Mouse (Mus musculus) hindbrain, embryonic 10.5 days (tissue): ENCODE results near the gene Egf. TPM values are rescaled to one million over a fixed set of nuclear protein-coding genes. Genes with fewer than 3 reads are reported as not detected.

Experiments
- DNase-seq: peaks from one replicate; pipeline ENCODE4 v3.0.0-alpha.2; 2017; ENCODE audit warnings: low spot score
- H3K27ac ChIP-seq: fragments of 300-500 bp; sonication (generic); 2 replicates; pipeline ENCODE4 v1.5.1; 2016; ENCODE audit warnings: mild to moderate bottlenecking, moderate library complexity
- H3K27me3 ChIP-seq: fragments of 300-500 bp; sonication (generic); 2 replicates; pipeline ENCODE4 v1.6.1; 2016; ENCODE audit warnings: mild to moderate bottlenecking; ENCODE audit not compliant: poor library complexity, insufficient read depth, severe bottlenecking
- H3K36me3 ChIP-seq: fragments of 300-500 bp; sonication (generic); 2 replicates; pipeline ENCODE4 v1.6.1; 2016; ENCODE audit warnings: mild to moderate bottlenecking, moderate library complexity
- H3K4me1 ChIP-seq: fragments of 300-500 bp; sonication (generic); replicated peaks from 2 replicates; pipeline ENCODE4 v1.6.1; 2016; ENCODE audit warnings: mild to moderate bottlenecking
- H3K4me3 ChIP-seq: fragments of 300-500 bp; sonication (generic); 2 replicates; pipeline ENCODE4 v1.5.1; 2016; ENCODE audit warnings: mild to moderate bottlenecking, moderate library complexity
- H3K9me3 ChIP-seq: fragments of 300-500 bp; sonication (generic); 2 replicates; pipeline ENCODE4 v1.6.1; 2016; ENCODE audit warnings: mild to moderate bottlenecking, moderate library complexity
- WGBS: fragments of 180-500 bp; shearing (Covaris S2); methylation state at CpG from one replicate; pipeline ENCODE4 v1.1.7; 2016; 5-methylcytosine and 5-hydroxymethylcytosine counted together
- polyA plus RNA-seq: library from polyadenylated mRNA; unstranded; fragments of >200 nt; fragmentation: Nextera tagmentation; extraction: Ambion mirVana; gene quantifications from 2 replicates; pipeline ENCODE4 v1.2.1, GENCODE M21; 2016

Egf gene
- polyA plus RNA-seq, 1 experiment from 2014 or later, result 1.3 TPM

GRCm38 (mm10) chr3:129658776-129659175, 96.3 kb downstream of the Egf start:
- H3K27ac ChIP-seq, result no peak overlapping the region
- no peak for DNase-seq
- no peak overlapping the region for H3K4me3 ChIP-seq
- WGBS, result 94% methylated on average over 7 of the region's 7 CpGs
- H3K36me3 ChIP-seq, result no peaks in the 10 kb centered on the region
- no peaks in the 10 kb centered on the region for H3K27me3 ChIP-seq
- H3K9me3 ChIP-seq, result no peaks in the 10 kb centered on the region
- H3K4me1 ChIP-seq, result no peaks in the 10 kb centered on the region

- DNase-seq, result no peak
- Histone ChIP-seq H3K27me3 (no peaks in the 10 kb centered on the region), H3K4me3 (no peak overlapping the region), H3K4me1 (no peaks in the 10 kb centered on the region), H3K27ac (no peak overlapping the region), H3K9me3 (no peaks in the 10 kb centered on the region), H3K36me3 (no peaks in the 10 kb centered on the region)
- 95% methylated on average over 11 of the region's 11 CpGs for WGBS
Observed at GRCm38 (mm10) chr3:129657775-129658174, 97.3 kb downstream of the Egf start.

DNA sequence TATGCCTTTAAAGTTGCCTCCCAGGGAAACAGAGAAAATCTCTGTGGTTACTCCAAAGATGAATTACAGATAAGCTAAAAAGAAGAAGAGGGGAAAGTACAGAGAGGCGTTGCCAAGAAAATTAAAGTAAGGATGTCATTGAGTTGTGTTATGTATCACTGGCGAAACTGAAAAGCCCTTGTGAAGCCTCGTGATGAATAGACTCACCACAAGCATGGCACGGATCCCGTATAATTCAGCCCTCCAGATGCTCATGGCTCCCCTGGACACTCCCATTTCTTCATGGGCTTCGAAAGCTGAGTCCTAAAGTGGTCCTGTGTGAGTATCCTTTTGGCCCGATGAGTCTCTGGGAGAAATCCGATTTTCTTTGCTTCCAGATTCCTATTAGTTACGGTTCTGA, 97.9 kb downstream of the Egf start:
- no peaks in the 10 kb centered on the region for H3K4me1 ChIP-seq
- 91% methylated on average over 9 of the region's 9 CpGs for WGBS

DNA sequence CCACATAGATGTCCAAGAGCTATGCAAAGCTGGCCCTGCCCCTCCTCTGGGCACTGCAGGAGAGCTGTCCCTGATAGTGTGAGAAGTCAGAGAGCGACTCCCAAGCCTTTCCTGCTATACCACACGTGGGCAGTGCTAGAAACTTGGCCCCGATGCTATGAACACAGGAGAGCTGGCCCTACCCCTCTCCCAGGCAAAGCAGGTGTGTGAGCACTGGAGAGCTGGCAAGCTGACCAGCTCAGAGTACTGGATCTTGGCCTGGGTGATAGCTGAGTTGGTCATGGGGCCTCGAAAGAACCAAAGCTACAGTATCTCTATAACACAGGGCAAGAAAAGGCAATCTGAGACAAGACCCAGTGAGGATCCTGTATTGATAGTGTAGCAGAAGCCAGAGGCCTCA, 98.6 kb downstream of the Egf start:
- H3K36me3 ChIP-seq, result no peaks in the 10 kb centered on the region
- no peak for DNase-seq
- no peak overlapping the region for H3K27ac ChIP-seq
- H3K4me1 ChIP-seq, result no peaks in the 10 kb centered on the region
- H3K27me3 ChIP-seq, result no peaks in the 10 kb centered on the region
- no peak overlapping the region for H3K4me3 ChIP-seq
- WGBS, result 77% methylated on average over 4 of the region's 4 CpGs
- no peaks in the 10 kb centered on the region for H3K9me3 ChIP-seq

More for the DNA sequence above, 97.9 kb downstream of the Egf start:
- Histone ChIP-seq H3K9me3 (no peaks in the 10 kb centered on the region), H3K4me3 (no peak overlapping the region), H3K36me3 (no peaks in the 10 kb centered on the region), H3K27me3 (no peaks in the 10 kb centered on the region), H3K27ac (no peak overlapping the region)
- DNase-seq, result no peak

GRCm38 (mm10) chr3:129652476-129652875, 102.6 kb downstream of the Egf start:
- no peak overlapping the region for H3K27ac ChIP-seq
- 87% methylated on average over 4 of the region's 4 CpGs for WGBS
- 0 out of 2 replicates have a peak, but pooled peaks cover 10% of the 10 kb centered on the region for H3K4me1 ChIP-seq
- no peak overlapping the region for H3K4me3 ChIP-seq
- no peaks in the 10 kb centered on the region for H3K27me3 ChIP-seq
- H3K36me3 ChIP-seq, result no peaks in the 10 kb centered on the region
- H3K9me3 ChIP-seq, result no peaks in the 10 kb centered on the region
- no peak for DNase-seq

DNA sequence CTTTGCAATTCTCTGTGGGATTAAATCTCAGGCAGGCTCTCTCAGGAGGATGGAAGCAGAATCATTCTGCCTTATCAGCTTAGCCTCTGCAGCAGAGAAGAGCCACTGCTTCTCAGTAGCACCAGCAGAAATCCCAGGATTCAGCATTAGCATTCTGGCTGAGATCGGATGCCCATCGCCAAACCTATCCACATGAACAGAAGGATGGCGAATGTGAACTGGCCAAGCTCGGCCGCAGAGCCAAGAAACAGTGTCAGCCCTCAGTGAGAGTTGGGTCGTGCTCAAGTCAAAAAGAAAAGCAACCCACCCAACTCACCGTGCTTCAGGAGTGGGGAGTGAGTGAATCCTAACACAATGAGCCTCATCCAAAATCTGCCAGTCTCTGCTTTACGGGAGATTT, 103.4 kb downstream of the Egf start:
- WGBS, result 87% methylated on average over 8 of the region's 8 CpGs
- H3K4me1 ChIP-seq, result 0 out of 2 replicates have a peak, but pooled peaks cover 10% of the 10 kb centered on the region
- H3K27ac ChIP-seq, result no peak overlapping the region
- H3K4me3 ChIP-seq, result no peak overlapping the region
- DNase-seq, result no peak
- no peaks in the 10 kb centered on the region for H3K36me3 ChIP-seq
- no peaks in the 10 kb centered on the region for H3K9me3 ChIP-seq
- no peaks in the 10 kb centered on the region for H3K27me3 ChIP-seq

DNA sequence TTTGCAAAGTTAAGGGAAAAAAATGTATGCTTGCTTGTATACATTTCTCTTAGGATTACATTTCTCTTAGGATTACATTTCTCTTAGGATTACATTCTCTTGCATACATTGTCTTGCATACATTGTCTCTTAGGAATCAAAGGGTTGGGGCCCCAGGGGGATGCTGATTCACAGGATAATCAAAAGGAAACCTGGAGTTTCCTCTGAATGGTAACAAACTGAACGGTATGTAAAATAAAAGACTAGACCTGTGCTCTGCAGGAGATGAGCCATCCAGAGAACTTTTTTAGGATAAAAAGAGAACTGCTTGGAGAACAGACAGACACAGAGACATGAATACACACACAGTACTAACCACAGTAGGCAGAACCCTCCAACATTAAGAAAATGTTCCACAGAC, 104.2 kb downstream of the Egf start:
- 16% methylated on average over 1 of the region's 1 CpGs for WGBS

GRCm38 (mm10) chr3:129650293-129650612, 104.9 kb downstream of the Egf start:
- Histone ChIP-seq H3K36me3 (no peaks in the 10 kb centered on the region), H3K4me3 (no peak overlapping the region), H3K4me1 (peaks cover 17% of the 10 kb centered on the region), H3K27me3 (no peaks in the 10 kb centered on the region), H3K9me3 (no peaks in the 10 kb centered on the region), H3K27ac (no peak overlapping the region)
- no peak for DNase-seq

More for the DNA sequence above, 104.2 kb downstream of the Egf start:
- DNase-seq, result no peak
- peaks cover 10% of the 10 kb centered on the region; the same call in 1 of the 2 replicates for H3K4me1 ChIP-seq
- H3K4me3 ChIP-seq, result no peak overlapping the region
- H3K9me3 ChIP-seq, result no peaks in the 10 kb centered on the region
- H3K27me3 ChIP-seq, result no peaks in the 10 kb centered on the region
- no peak overlapping the region for H3K27ac ChIP-seq
- H3K36me3 ChIP-seq, result no peaks in the 10 kb centered on the region

- Histone ChIP-seq H3K27ac (no peak overlapping the region), H3K4me3 (no peak overlapping the region), H3K36me3 (no peaks in the 10 kb centered on the region), H3K4me1 (peaks cover 17% of the 10 kb centered on the region), H3K9me3 (no peaks in the 10 kb centered on the region), H3K27me3 (no peaks in the 10 kb centered on the region)
- no peak for DNase-seq
- 71% methylated on average over 8 of the region's 8 CpGs for WGBS
Observed at GRCm38 (mm10) chr3:129649586-129650292, 105.4 kb downstream of the Egf start.

DNA sequence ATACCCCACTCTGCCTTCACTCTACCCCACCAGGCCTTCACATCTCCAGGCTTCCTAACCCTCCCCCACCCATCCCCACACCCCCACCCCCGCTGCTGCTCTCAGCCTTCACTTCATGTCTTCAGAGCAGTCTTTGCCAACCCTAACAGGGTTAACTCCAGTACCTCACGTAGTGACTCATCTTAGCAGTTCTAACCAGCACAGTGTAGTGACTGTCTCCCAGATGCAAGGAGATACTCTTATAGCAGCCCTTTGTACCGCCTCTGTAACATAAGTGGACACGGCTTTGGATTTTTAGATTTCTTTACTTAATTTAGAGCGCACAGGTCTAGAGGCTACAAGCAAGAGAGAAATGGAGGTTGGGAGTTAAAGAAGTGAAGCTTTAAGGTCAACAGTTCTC, 106.5 kb downstream of the Egf start:
- Histone ChIP-seq H3K27me3 (no peaks in the 10 kb centered on the region), H3K27ac (no peak overlapping the region), H3K9me3 (no peaks in the 10 kb centered on the region), H3K36me3 (no peaks in the 10 kb centered on the region), H3K4me3 (no peak overlapping the region), H3K4me1 (peaks cover 19% of the 10 kb centered on the region)
- 79% methylated on average over 5 of the region's 5 CpGs for WGBS
- DNase-seq, result no peak

DNA sequence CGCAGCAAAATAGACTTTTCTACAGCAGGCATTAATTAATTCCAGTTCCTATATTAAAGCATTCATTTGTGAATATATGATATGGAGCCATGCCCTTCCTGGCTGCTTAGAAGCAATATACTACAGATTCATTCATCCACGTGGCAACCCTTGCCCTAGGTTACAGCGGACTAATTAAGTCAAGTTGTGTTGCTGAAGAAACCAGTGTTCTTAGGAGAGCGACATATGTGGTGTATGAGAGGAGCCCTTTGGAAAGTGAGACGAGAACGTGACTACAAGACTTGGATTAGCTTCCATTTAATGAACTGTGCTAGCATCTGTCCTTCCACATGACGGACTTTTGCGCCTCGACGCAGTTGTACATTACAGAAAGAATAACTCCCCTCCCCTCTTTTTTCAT, 107.8 kb downstream of the Egf start:
- Histone ChIP-seq H3K27me3 (no peaks in the 10 kb centered on the region), H3K36me3 (no peaks in the 10 kb centered on the region), H3K27ac (no peak overlapping the region), H3K4me3 (no peak overlapping the region), H3K4me1 (peaks cover 24% of the 10 kb centered on the region), H3K9me3 (no peaks in the 10 kb centered on the region)
- 89% methylated on average over 10 of the region's 10 CpGs for WGBS
- no peak for DNase-seq

DNA sequence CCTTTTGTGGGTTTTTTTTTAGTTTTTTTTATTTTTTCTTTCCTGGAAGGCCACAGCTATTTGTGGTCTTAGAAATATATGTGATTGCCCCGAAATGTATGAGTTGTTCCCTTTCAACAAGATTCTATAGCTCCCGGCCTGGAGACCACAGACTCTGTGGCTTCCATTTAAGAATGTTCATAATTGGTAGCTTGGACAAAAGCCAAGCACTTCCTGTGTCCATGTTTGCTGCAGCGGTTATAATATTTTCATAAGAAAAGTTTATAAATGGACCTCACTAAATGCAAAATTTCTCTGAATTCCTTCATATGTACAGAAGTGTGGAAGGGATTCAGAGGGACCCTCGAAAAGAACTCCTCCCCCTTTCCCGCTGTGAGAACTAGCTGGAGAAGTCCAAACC, 108.3 kb downstream of the Egf start:
- H3K9me3 ChIP-seq, result no peaks in the 10 kb centered on the region
- DNase-seq, result no peak
- WGBS, result 89% methylated on average over 5 of the region's 5 CpGs
- H3K27ac ChIP-seq, result no peak overlapping the region
- no peaks in the 10 kb centered on the region for H3K27me3 ChIP-seq
- H3K4me1 ChIP-seq, result peaks cover 24% of the 10 kb centered on the region
- no peaks in the 10 kb centered on the region for H3K36me3 ChIP-seq
- no peak overlapping the region for H3K4me3 ChIP-seq

GRCm38 (mm10) chr3:129645409-129645808, 109.7 kb downstream of the Egf start:
- no peaks in the 10 kb centered on the region for H3K36me3 ChIP-seq
- no peak overlapping the region for H3K4me3 ChIP-seq
- WGBS, result 69% methylated on average over 3 of the region's 3 CpGs
- no peaks in the 10 kb centered on the region for H3K9me3 ChIP-seq
- peaks cover 29% of the 10 kb centered on the region for H3K4me1 ChIP-seq
- DNase-seq, result no peak
- no peaks in the 10 kb centered on the region for H3K27me3 ChIP-seq
- H3K27ac ChIP-seq, result no peak overlapping the region

GRCm38 (mm10) chr3:129641621-129642020, 113.5 kb downstream of the Egf start:
- 89% methylated on average over 7 of the region's 7 CpGs for WGBS
- Histone ChIP-seq H3K27me3 (no peaks in the 10 kb centered on the region), H3K36me3 (peaks cover 7% of the 10 kb centered on the region), H3K4me1 (peaks cover 27% of the 10 kb centered on the region), H3K4me3 (no peak overlapping the region), H3K9me3 (no peaks in the 10 kb centered on the region), H3K27ac (no peak overlapping the region)
- no peak for DNase-seq
